Mouse (Mus musculus) retina, embryonic 14.5 days (tissue): ENCODE results near the gene Dcdc2b.

Experiments used
- DNase-seq: peaks from one replicate; pipeline ENCODE4 v3.0.0-alpha.2; 2015; ENCODE audit warnings: low spot score

The Dcdc2b gene

DNA sequence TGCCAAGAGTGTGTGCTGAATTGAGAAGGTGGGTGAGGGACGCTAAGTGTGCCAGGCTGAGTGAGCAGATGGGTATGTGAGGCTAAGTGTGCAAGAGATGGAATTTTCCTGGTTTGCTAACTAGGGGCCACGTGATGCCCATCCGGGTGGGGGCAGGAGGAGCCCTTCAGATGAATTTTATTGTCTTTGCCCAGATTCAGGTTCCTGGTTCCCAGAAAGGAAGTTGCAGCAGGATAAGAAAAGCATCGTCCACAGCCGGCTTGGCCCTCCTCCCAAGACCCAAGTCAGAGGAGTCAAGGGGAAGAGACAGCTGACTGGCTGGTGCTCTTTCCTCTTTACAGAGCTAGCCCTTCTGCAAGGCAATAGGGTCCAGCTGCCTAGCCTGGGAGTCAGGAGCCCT, 35.6 kb downstream of the Dcdc2b start, which contains the start of gene Fam167b:
Fam167b (minus strand) TSS at position 84 of the 400 bp plus-strand sequence.
- DNase-seq = no peak

DNA sequence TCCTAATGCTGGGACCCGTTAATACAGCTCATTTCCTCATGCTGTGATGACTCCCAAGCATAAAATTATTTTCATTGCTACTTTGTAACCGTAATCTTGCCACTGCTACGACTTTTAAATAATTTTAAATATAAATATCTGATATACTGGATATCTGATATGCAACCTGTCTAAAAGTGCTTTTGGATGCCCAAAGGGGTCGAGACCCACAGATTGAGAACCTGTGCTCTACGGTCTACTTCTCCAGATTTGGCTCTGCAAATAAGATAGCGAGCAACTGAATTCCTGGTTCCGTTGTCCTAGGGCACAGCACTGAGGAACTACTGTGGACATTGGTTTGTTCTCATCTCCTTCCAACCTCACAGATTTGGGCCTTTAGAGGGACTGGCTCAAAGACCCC, 36.4 kb downstream of the Dcdc2b start:
- no peak for DNase-seq

DNA sequence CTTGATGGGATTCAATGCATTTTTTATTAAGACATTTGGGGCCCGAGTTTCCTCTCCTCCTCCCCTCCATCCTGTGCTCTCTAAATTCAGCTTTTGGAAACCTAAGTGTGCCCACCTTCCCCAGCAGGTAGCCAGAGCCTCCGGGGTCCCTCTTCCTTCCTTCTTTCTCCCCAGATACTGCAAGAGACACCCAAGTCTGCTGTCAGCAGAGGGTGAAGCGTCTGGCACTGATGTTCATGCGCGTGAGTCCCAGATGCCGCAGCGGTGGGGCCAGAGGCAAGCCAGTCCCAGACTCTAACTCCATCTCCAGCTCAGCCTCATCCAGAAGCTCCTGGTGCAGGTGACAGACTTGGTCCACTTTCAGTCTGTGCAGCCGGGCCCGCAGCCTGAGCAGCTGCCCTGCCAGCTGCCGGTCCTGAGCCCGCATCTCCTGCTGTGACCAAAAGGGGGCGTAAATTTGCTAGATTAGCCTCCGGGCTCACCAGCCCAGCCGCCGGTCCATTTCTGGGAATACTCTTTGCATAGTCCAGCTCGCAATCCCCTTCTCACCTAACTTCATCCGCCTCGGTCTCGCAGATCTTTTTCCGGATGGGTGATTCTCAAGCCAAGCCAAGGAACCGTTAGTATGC, 37.1 kb downstream of the Dcdc2b start:
- peak; percentile 92 for DNase-seq

DNA sequence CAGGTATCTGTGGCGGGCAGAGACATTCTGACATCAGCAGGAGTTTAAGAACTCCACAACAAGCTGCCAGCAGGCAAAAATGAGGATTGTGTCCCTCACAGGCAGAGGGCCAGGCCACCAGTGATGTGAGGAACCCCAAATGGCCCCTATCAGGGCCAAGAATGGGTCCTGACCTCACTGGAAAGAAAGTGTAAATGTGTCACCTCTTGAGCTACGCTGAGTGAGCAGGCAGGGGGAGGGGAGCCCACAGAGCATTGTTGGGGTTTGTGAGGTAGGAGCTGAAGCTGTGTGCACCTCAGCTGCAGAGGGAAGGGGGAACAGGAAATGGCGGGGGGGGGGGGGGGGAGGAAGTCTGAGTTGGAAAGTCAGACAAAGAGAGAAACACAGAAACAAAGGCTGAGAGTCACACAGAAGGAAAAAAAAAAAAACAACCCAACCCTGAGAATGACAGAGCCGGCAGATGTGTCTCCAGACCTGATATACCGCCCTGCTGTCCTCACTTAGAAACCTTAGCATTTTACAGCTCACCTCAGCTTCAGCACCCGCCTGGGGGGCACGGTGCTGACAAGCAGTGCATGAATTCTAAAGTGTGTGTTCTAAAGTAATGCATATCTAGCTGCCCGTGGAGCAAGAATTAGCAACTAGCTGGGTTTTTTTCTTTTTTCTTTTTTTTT, 38.7 kb downstream of the Dcdc2b start:
- no peak for DNase-seq

DNA sequence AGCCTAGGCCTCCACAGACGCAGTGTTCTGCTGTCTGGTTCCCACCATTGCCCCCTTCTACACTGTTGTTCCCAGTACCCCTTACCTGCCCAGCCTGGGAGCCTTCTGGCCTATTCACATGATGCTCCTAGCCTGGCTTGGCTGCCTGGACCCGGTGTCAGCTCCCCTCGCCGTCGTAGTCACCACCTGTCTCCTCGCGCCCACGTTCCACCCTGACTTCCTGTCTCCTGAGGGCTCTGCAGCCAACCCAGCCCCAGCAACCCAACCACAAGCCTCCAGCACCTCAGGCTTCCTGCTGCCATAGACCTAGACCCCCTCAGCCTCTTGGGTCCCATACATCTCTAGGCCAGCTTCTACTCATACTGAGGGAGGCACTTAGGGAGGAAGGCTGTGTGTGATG, 40.6 kb downstream of the Dcdc2b start, which contains the start of gene Lck:
Lck (minus strand) TSS at position 212 of the 400 bp plus-strand sequence.
- DNase-seq = no peak

DNA sequence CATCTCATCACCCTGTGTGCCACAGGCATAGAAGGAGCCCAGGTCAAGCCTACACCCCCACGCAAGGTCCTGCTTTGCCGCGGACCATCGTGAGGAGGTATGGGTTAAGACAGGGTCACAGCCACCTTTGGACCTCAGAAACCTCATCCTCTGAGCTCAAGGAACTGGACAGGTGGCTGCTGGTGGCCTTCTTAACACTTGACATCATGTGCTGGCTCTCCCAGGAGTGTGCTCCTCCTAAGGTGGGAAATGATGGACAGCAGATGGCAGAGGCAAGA, 41.0 kb downstream of the Dcdc2b start:
- DNase-seq = no peak

DNA sequence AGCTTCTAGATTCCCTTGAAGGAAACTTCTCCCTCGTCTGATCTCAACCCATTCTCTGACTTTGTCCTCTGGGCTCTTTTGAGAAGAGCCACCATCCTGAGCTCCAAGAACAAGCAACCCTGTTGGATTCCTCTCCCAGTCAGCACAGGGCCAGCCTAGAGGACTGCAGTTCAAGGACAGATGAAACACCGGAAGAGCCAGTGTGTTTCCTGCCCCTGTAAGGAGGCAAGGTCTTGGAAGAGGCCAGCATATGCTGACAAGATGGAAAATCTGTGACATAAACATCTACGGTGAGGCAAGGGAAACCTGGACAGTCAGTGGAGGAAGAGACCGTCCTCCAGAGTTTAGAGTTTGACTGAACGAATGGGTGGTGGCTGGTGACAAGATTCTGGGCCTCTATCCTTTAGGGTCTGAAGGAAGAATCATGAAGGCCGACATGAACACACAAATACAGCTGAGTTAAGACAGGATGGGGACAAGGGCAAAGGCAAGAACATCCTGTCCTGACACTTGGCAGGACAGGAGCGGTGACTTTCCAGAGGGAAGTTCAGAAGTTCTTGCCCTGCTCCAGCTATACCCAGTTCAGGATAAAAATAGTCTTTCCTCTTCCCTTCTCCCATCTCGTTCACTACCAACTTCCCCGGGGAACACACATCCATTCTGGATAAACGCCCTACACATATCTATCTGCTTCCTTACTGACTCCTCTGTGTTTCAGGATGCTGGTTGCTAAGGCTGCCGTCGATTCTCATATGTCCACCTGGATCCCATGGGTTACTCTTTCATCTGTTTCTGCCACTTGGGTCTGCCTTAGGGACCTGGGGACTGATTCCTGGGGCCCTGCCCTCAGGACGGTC, 41.6 kb downstream of the Dcdc2b start:
- no peak for DNase-seq

DNA sequence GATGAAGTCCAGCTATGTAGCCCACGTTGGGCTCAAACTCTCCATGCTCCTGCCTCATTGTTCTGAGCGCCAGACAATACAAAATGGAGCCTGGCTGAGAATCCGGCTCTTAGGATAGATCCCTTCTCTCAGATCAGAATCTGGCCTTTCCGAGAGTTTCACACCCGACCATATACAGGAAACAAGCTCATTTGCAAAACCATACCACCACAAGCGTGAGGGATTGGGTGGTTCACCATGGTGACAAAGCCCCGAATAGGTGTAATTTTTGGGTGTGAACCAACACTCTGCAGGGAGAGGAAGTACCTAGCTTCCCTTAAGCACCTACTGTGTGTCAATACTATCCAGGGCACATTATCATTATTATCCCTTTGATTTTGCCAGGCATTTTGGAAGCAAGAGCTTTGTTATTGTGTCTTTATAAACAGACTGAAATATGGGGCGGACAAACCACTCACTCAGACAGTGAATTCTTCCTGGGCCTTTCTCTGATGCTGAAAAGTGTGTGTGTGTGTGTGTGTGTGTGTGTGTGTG, 42.4 kb downstream of the Dcdc2b start:
- no peak for DNase-seq

DNA sequence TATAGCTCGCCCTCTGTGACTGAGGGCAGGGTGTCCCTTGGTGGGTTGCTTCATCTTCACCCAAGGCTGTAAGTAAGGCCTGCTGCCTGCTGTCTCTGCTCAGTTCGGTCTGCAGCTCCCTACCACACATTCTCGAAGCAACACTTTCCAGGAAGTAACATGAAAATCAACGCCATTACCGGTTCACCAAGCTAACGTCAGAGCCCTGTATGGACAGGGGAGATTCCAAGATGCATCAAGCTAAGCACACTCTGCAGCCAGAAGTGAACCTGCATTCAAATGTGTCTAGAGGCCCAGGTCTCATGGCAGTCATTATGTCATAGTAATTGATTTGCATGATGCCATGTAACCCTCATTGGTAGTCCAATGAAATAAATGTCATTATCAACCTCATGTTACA, 44.0 kb downstream of the Dcdc2b start:
- DNase-seq = no peak

DNA sequence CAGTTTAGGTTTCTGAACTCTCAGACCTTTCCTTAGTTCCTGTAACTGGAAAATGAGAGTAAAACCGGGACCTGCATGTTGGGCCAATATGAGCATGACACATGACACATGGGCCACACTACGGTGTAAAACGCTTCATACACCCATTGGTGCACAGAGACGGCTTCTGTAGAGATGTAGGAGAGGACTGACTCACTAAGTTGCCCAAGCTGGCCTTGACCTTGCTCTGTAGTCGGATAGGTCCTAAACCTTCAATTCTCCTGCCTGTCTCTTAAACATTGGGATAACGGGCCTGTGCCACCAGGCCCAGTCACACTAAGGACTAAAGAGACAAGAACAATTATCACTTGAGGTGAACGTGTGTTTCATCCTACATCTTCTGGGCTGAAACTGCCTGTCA, 45.7 kb downstream of the Dcdc2b start:
- no peak for DNase-seq

DNA sequence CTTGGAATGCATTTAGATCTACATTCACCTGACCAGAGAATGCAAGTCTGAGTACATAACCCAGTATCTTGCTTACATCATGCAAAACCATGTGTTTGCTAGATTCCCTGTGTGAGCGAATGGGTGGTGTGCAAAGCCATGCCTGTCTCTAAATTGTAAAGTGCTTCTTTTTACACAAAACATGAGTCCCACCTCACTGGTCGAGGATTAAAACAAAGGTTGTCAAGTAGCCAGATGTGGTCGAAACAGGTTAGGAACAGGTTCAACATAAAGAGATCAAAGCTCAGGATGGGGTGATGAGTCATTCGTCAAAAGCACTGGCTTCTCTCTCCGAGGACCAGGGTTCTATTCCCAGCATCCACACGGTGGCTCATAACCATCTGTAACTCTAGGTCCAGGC, 48.9 kb downstream of the Dcdc2b start:
- DNase-seq = no peak

DNA sequence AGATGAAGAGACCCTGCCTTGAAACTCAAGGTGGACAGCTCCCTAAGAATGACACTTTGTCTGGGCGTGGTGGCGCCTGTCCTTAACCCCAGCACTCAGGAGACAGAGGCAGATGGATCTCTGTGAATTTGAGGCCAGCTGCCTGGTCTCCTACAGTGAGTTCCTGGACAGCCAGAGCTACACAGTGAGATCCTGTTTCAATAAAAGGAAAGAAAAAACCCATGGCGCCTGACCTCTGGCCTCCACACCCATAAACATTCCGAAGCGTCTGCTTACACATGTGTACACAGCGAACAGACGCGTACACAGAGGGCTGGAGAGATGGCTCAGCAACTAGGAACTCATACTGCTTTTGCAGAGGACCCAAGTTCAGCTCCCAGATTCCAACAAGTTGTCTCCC, 50.3 kb downstream of the Dcdc2b start:
- DNase-seq = no peak

DNA sequence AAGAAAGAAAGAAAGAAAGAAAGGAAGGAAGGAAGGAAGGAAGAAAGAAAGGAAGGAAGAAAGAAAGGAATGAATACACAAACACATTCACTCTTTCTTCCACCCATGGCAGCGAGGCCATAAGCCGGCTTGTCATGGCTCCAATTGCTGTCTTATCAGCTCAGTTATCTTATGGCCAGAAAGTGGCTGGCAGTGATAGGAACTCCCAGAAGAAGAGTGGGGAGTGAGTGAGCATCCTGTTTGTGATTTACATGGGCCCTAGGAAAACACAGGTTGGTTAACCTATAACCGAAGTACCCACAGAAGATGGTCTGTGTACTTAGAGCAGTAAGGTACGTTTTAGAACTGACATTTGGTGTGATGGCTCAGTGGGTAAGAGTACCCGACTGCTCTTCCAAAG, 52.9 kb downstream of the Dcdc2b start:
- DNase-seq = no peak
